Mouse (Mus musculus) forebrain, embryonic 14.5 days (tissue): ENCODE results near the gene Mthfd2. TPM values are rescaled to one million over a fixed set of nuclear protein-coding genes. Genes with fewer than 3 reads are reported as not detected.

ENCODE experiments used
- ATAC-seq: fragments of 200-750 bp; cut with Nextera tagmentation; 2 replicates; pipeline ENCODE4 v1.8.0; 2017; ENCODE audit warnings: mild to moderate bottlenecking, moderate library complexity
- DNase-seq: peaks from one replicate; pipeline ENCODE4 v3.0.0-alpha.2; 2015; ENCODE audit warnings: low spot score
- H3K27ac ChIP-seq: fragments of 300-500 bp; sonication (generic); 2 replicates; pipeline ENCODE4 v1.5.1; 2014; ENCODE audit warnings: low read depth, mild to moderate bottlenecking, control low read depth, low read length, moderate library complexity
- H3K27me3 ChIP-seq: fragments of 300-500 bp; sonication (generic); replicated peaks from 2 replicates; pipeline ENCODE4 v1.6.1; 2014; ENCODE audit warnings: low read length, control low read depth, mixed read lengths; ENCODE audit not compliant: control insufficient read depth, insufficient read depth
- H3K36me3 ChIP-seq: fragments of 300-500 bp; sonication (generic); 2 replicates; pipeline ENCODE4 v1.6.1; 2014; ENCODE audit warnings: low read length, control low read depth; ENCODE audit not compliant: control insufficient read depth, insufficient read depth
- H3K4me1 ChIP-seq: fragments of 300-500 bp; sonication (generic); 2 replicates; pipeline ENCODE4 v1.6.1; 2014; ENCODE audit warnings: antibody characterized with exemption, low read length, control low read depth; ENCODE audit not compliant: control insufficient read depth, insufficient read depth
- H3K4me2 ChIP-seq: fragments of 300-500 bp; sonication (generic); 2 replicates; pipeline ENCODE4 v1.6.1; 2014; ENCODE audit warnings: mild to moderate bottlenecking, control low read depth, low read length
- H3K4me3 ChIP-seq: fragments of 300-500 bp; sonication (generic); 2 replicates; pipeline ENCODE4 v1.5.1; 2014; ENCODE audit warnings: low read depth, low read length, control low read depth
- H3K9ac ChIP-seq: fragments of 300-500 bp; sonication (generic); 2 replicates; pipeline ENCODE4 v1.6.1; 2014; ENCODE audit warnings: mild to moderate bottlenecking, low read length, control low read depth, moderate library complexity
- H3K9me3 ChIP-seq: fragments of 300-500 bp; sonication (generic); replicated peaks from 2 replicates; pipeline ENCODE4 v1.6.1; 2016; ENCODE audit warnings: low read length, control low read depth, mixed read lengths; ENCODE audit not compliant: control insufficient read depth
- WGBS: fragments of 180-500 bp; shearing (Covaris S2); extraction: QIAGEN DNeasy Blood & Tissue Kit; methylation state at CpG from one replicate; pipeline ENCODE4 v1.1.7; 2014; 5-methylcytosine and 5-hydroxymethylcytosine counted together
- polyA plus RNA-seq: library from polyadenylated mRNA; unstranded; fragments of >200 nt; fragmentation: Nextera tagmentation; extraction: Ambion mirVana; gene quantifications from 2 replicates; pipeline ENCODE4 v1.2.1, GENCODE M21; 2014

Mthfd2 gene
- polyA plus RNA-seq, 1 experiment from 2014 or later = 27.2 TPM

GRCm38 (mm10) chr6:83301294-83301693 is 24.4 kb downstream of the Mthfd2 start:
- no peak overlapping the region for H3K4me2 ChIP-seq
- H3K4me1 ChIP-seq = no peaks in the 10 kb centered on the region
- no peaks in the 10 kb centered on the region for H3K9me3 ChIP-seq
- DNase-seq (no peak), ATAC-seq (no peak)
- 89% methylated on average over 2 of the region's 2 CpGs for WGBS
- H3K9ac ChIP-seq = no peak overlapping the region
- H3K27ac ChIP-seq = no peak overlapping the region
- H3K4me3 ChIP-seq = no peak overlapping the region
- H3K36me3 ChIP-seq = peaks cover 17% of the 10 kb centered on the region
- no peaks in the 10 kb centered on the region for H3K27me3 ChIP-seq

- Histone ChIP-seq H3K9ac (no peak overlapping the region), H3K36me3 (peaks cover 10% of the 10 kb centered on the region), H3K4me1 (no peaks in the 10 kb centered on the region), H3K27ac (no peak overlapping the region), H3K9me3 (no peaks in the 10 kb centered on the region), H3K4me2 (no peak overlapping the region), H3K4me3 (no peak overlapping the region), H3K27me3 (no peaks in the 10 kb centered on the region)
- no peak for DNase-seq
- WGBS = 79% methylated on average over 7 of the region's 7 CpGs
- ATAC-seq = no peak
These were observed 25.1 kb downstream of the Mthfd2 start for GRCm38 (mm10) chr6:83300447-83301229.

GRCm38 (mm10) chr6:83280256-83280955 is 45.3 kb downstream of the Mthfd2 start:
- Histone ChIP-seq H3K4me3 (no peak overlapping the region), H3K27me3 (no peaks in the 10 kb centered on the region), H3K27ac (no peak overlapping the region), H3K9ac (no peak overlapping the region), H3K4me1 (no peaks in the 10 kb centered on the region), H3K9me3 (0 out of 2 replicates have a peak, but pooled peaks cover 2% of the 10 kb centered on the region), H3K36me3 (no peaks in the 10 kb centered on the region), H3K4me2 (no peak overlapping the region)
- DNase-seq = peak; percentile 6
- WGBS = 82% methylated on average over 8 of the region's 8 CpGs
- ATAC-seq = no peak

GRCm38 (mm10) chr6:83278881-83279280 is 46.8 kb downstream of the Mthfd2 start:
- peak; percentile 38 for DNase-seq
- WGBS = 11% methylated on average over 2 of the region's 2 CpGs
- no peak for ATAC-seq

GRCm38 (mm10) chr6:83277151-83277550 is 48.6 kb downstream of the Mthfd2 start:
- no peaks in the 10 kb centered on the region for H3K36me3 ChIP-seq
- 0 out of 2 replicates have a peak, but pooled peaks cover 2% of the 10 kb centered on the region for H3K9me3 ChIP-seq
- H3K27me3 ChIP-seq = no peaks in the 10 kb centered on the region
- H3K9ac ChIP-seq = no peak overlapping the region
- no peaks in the 10 kb centered on the region for H3K4me1 ChIP-seq
- H3K27ac ChIP-seq = no peak overlapping the region
- DNase-seq (no peak), ATAC-seq (no peak)
- 71% methylated on average over 13 of the region's 13 CpGs for WGBS
- no peak overlapping the region for H3K4me2 ChIP-seq
- H3K4me3 ChIP-seq = no peak overlapping the region

More at GRCm38 (mm10) chr6:83278881-83279280, 46.8 kb downstream of the Mthfd2 start:
- Histone ChIP-seq H3K4me1 (no peaks in the 10 kb centered on the region), H3K4me3 (no peak overlapping the region), H3K36me3 (no peaks in the 10 kb centered on the region), H3K9ac (no peak overlapping the region), H3K27me3 (no peaks in the 10 kb centered on the region), H3K9me3 (0 out of 2 replicates have a peak, but pooled peaks cover 2% of the 10 kb centered on the region), H3K4me2 (no peak overlapping the region), H3K27ac (no peak overlapping the region)

GRCm38 (mm10) chr6:83273733-83274132 is 52.0 kb downstream of the Mthfd2 start:
- Histone ChIP-seq H3K4me3 (no peak overlapping the region), H3K4me2 (no peak overlapping the region), H3K4me1 (no peaks in the 10 kb centered on the region), H3K9me3 (0 out of 2 replicates have a peak, but pooled peaks cover under 1% of the 10 kb centered on the region), H3K27me3 (no peaks in the 10 kb centered on the region), H3K36me3 (no peaks in the 10 kb centered on the region), H3K27ac (no peak overlapping the region), H3K9ac (no peak overlapping the region)
- DNase-seq (no peak), ATAC-seq (no peak)
- WGBS = 87% methylated on average over 11 of the region's 11 CpGs

- Histone ChIP-seq H3K27ac (peak overlapping the region; percentile 89), H3K36me3 (no peaks in the 10 kb centered on the region), H3K9ac (peak overlapping the region; percentile 66), H3K4me1 (peaks cover 5% of the 10 kb centered on the region; the same call in 1 of the 2 replicates), H3K4me2 (peak overlapping the region; percentile 54), H3K9me3 (no peaks in the 10 kb centered on the region), H3K27me3 (no peaks in the 10 kb centered on the region), H3K4me3 (peak overlapping the region; percentile 39)
- peak; percentile 94 for DNase-seq
- 2% methylated on average over 28 of the region's 28 CpGs for WGBS
- ATAC-seq = peak; percentile 95
These were observed 57.3 kb downstream of the Mthfd2 start for GRCm38 (mm10) chr6:83268144-83269010.

- Histone ChIP-seq H3K36me3 (no peaks in the 10 kb centered on the region), H3K9ac (peak overlapping the region; percentile 29; the same call in 1 of the 2 replicates), H3K27me3 (no peaks in the 10 kb centered on the region), H3K4me3 (peak overlapping the region; percentile 39; the same call in 1 of the 2 replicates), H3K4me2 (peak overlapping the region; percentile 54), H3K9me3 (no peaks in the 10 kb centered on the region), H3K27ac (peak overlapping the region; percentile 23; the same call in 1 of the 2 replicates), H3K4me1 (peaks cover 5% of the 10 kb centered on the region; the same call in 1 of the 2 replicates)
- 65% methylated on average over 4 of the region's 4 CpGs for WGBS
- DNase-seq (peak; percentile 24), ATAC-seq (no peak)
These were observed 58.1 kb downstream of the Mthfd2 start for GRCm38 (mm10) chr6:83267616-83268015.
